Mouse (Mus musculus) heart, adult 9 months (tissue): Measurements from ENCODE around the gene Snx7.
A peak's percentile ranks its signal among the peaks of the same experiment; 100 is the strongest.

Experiments used
- DNase-seq, 2 experiments: peaks; one replicate each; pipeline ENCODE4 v3.0.0; 2022; ENCODE audit warnings: low spot score in 2 of 2

Snx7 gene

DNA sequence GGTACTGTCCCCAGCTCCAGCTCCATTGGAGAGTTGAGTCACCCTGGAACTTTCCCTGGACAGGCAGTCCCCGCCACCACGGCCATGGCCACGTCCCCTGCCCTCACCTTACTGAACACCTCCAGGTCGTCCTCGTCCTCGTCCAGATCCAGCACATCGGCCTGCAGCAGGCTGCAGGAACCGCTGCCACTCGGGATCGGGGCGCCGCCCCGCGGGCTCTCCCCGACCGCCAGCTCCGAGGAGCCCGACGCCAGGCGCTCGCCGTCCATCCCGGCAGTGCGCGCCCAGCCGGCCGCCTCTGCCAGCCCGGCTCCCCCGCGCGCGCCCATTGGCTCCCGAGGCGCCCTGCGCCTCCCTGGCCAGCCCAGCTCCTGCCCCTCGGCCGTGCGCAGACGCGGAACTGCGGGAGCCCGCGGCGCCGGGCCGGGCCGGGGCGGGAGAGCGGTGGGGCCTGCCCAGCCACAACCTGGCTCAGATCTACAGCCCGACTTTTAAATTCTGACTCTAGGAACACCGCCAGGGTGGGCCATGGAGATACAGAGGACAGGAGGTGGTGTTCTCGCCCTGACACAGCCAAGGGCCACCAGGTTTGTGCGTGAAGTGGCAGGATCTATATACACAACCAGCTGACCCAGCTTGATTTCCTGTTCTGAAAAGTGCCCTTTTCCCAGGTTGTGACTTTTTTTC, at the start of gene Snx7:
Snx7 (minus strand) TSS at position 300 of the 687 bp plus-strand sequence.
- peak; percentile 89 to 92 for DNase-seq

DNA sequence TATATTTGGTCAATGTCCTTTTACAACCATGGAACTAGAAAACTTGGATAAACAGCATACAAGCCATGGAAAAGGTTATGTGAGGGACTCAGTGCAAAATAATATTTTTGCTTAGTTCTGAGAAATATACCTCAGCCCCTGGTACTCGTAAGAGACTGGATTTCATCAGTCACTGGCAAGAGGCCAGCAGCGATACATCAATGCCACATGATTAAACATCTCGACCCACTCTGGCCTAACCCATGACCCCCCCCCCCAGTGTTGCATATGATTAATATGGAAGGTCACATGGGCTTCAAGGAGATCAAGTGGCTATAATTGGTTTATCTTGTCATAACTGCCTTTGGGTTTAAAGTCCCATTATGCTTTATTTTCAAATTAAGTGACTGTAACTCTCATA, 46.7 kb upstream of the Snx7 start:
- DNase-seq, result no peak

DNA sequence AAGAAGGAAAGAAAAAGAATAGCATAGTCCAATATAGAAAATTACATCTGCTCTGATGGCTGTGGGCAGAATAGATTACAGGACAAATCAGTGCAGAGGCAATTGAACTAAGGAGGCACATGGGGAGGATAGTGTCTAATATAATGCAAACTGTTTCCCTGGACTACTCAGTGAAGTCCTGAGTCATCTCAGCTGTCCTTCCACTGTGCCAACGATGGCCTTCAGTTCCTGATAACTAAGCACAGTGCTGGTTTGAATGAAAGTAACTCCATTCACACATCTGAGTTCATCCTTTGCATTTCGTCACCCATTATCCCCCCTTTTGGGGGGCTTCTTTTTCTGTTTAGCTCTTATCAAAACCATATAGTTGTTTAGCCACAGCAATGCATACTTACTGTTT, 25.0 kb upstream of the Snx7 start:
- no peak for DNase-seq

DNA sequence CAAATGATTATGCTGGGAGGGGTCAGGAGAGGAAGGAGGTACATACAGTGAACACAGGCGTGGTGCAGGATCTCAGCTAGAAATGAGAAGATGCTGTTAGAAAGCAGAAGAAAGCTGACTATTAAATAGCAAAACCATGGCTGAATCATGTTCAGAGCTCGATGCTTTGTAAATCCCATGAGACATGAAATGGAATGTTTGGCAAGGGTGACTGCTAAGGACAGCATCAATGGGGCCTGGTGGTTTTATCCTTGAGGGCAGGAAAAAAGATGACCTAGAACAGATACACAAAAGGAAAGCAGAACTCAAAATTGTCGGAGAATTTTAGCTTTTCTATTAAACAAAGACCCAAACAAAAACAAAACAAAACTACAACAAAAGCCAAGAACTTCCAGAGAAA, 6.7 kb upstream of the Snx7 start:
- no peak for DNase-seq

DNA sequence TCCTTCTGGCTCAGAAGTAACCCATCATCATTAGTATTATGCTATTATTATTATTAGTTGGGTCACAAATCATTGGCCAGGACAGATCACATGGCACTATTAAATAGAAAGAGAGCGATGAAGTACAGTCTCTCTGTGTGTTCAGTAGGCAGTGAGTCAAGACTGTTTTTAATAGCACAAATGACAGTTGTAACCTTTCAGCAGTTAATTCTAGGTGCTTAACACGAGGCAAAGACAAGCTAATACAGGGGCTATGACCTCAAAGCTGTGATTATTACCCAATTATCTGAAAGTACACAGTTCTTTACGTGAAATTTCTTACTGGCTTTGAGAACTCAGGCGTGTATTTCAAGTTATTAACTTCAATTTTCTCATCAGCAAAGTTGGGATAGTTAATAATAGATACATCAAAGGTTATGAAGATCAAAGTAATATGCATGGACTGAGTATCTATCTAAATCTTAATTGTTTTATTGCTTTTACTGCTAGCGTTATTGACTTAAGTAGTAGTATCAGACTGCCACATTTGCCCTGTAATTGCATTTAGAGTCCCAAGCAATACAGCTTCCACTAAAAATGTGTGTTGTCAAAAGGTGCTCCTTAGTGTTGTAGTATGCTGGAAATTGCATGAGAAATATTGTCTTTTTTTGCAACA, 4.6 kb upstream of the Snx7 start:
- no peak for DNase-seq

DNA sequence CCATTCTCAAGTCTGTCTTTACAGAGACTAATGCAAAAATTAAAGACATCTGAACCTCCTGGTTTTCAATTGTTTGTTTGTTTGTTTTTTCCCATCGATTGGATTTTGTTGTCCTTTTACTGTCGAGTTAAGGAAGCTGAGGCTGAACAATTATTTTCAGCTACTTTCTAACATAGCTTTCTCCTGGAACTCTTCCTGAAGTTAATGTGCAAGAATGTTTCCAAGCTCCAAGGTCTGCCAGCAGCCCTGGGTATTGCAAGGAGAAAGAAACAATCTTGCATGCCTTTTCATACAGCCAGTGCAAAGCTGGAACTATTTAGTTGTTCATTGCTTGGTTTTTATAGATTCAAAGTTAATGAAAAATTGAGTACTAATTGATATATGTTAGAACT, 584 bp upstream of the Snx7 start:
- no peak for DNase-seq

DNA sequence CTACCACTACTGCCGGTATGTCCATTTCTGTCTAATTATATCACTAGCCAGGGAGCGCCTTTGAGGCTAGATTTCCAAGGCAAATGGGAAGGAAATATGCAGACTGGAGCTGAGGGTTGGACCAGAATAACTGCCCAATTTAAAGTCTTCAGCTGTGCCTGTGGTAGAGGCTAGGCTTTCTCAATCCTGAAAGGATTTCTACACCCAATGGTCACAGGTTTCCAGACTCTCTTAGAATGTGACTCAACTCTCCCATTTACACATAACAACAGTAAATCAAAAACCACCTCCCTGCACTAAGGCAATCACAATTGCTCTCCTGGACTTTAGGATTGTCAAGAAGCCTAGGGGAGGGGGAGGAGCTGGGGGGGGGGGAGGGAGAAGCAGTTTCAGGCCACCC, 645 bp downstream of the Snx7 start:
- DNase-seq, result peak in 1 of 2 experiments; percentile 1

DNA sequence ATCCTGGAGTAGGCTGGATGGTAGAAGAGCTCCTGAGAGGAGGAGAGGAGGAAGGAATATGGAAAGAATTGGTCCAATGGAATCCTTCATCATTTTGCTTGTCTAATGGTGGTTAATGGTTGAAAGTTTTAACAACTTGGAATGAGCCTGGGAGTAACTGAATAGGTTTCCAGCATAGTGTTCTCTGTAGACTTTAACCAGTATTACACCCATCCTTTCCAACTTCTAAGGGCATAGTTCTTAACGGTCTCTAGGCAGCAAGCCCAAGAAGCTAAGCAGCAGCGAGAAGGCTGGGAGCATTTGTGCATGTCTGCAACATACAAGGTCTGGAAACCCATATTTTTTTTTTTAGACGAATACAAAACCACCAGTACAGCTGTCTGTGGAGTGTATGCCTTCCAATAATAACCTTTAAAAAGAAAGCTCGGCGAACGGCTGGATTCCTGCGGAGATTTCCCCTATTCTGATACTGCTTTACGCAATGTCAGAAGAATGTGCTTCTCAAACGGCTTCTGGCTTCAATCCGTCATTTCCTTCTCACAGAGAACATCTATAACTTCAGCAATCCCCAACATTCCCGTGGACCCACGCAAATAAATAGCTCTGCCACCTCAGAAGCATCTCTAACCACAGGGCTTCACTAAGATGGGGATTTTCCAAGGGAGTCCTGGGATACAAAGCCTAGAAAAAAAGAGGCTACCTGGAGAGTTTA, 1.9 kb downstream of the Snx7 start:
- DNase-seq, result peak in 1 of 2 experiments; percentile 3

DNA sequence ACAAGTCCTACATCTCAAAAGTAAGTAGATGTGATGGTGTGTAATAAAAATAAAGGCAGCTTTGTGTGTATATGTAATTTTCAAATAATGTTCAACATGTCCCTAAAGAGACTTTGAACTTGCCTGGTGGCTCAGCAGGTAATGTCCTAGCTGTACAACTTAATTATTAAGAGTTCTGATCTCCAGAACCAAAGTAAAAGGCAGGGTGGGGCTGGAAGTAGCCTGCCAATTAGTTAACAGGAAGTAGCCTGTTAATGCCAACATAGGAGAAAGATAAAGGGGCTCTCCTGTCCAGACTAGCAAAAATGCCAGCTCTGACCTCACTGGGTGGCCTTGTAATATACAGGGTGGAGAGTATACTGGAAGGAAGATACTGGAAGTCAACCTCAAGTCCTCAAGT, 3.1 kb downstream of the Snx7 start:
- no peak for DNase-seq

DNA sequence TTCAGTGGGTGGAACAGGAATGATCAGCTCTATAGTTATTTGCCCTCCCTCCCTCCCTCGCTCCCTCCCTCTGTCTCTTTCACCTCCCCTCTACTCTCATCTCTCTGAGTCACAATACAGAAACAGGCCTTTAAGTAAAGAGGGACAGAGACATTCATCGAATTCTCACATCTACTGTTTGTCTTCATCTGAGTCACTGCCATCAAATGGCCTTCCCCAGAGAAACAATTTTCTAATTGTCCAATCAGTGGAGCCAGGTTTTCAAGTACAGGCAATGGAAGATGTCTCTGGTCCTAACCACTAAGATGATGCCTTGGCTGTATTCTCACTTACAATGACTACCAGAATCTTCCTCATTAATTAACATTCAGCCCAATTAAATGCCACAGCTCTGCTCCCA, 5.8 kb downstream of the Snx7 start:
- no peak for DNase-seq

DNA sequence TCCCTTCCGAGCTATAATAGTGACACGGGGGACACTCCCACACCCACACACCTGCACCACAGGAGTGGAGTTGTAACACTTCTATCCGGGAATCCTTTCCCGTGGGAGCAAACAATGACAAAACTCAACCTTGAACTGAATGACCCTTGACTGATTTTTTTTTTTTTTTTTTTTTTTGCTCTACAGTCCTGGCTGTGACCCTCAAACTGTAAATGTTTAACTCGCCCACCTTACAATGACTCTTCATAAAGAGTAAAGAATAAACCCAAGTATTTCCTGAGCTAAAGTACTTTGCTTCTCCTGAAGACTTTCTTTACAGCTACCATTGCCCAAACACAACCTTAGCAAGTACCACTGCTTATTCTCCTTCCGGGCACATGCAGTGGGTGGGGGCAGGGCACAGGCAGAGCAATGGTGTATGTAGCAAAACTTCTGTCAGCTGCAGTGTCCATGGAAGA, 6.7 kb downstream of the Snx7 start:
- DNase-seq, result no peak

DNA sequence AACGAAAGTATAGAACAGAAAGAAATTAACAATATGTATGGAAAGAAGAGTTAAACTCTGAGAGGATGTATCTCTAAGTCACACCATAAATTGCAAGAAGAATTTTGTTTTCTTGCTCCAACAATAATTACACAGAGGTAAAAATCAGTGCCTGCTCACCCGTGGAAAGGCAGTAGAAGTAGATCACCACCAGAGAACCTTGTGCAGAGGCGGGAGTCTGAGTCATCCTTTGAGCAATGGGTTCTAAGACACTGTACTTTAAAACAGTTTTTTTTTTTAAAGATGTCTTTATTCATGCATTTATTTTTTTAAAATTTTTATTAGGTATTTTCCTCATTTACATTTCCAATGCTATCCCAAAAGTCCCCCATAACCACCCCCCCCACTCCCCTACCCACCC, 9.7 kb downstream of the Snx7 start:
- DNase-seq, result no peak

DNA sequence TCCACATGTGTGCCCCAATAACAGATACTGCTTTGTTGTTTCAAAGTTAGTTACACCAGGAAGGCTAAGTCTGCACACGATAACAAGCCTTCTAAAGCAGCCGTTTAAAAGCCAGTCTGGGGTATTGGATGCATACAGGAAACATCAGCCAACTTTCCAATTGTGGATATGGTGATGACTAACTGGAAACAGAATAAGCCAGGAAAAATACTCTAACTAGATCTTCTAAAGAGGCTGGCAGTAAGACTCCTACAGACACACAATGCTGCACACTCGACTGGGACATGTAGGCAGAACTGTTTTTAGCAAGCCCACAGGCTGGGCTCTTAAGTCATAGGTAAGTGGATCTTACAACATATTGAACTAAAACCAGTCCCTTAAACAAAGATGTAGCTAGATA, 15.0 kb downstream of the Snx7 start:
- peak in 1 of 2 experiments; percentile 2 for DNase-seq

DNA sequence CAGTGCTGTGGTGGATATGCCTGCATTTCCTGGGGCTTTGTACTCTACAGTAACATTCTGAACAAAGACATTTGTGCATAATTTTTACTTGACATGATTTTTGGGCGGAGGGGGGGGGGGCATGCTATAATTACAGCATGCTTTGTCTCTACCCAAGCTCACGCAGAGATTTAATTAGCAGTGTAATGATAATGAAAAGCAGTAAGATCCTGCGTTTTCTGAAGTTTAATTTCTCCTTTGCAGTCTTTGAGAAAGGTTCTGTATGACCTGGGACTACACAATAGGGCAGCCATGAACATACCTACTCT, 16.7 kb downstream of the Snx7 start:
- DNase-seq, result no peak

DNA sequence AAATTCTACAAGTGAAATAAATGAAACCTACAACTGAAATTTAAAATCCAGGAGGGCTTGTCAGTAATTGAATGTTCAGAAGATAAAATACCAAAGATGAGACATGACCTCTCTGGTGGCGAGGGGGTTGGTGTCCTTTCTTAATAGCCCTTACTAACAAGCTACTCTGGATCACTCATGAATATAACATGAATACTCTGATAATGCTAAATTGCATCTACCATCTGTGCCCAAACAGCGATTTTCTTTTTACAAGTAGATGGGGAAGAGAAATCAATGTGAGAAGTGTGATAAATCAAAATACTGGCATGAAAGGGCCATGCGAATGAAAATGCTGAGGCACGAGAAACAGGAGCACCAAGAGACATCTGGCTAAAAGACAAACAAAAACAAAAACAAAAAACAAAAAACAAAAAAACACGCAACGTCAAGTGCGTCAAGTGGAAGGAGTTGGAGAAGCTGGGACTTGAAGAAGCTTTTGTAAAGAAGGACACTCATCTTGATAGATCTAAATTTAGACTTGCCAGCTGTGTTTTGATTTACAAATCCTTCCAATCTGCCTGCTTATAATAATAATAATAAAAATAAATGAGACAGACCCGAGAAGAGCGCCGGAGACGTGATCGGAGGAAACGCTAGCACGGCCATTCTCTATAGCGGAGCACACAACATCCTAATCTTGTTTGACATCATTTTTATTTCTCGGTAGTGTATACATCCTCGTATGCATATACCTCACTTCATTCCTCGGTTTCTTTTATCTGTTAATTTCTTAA, 17.3 kb downstream of the Snx7 start:
- DNase-seq, result no peak

DNA sequence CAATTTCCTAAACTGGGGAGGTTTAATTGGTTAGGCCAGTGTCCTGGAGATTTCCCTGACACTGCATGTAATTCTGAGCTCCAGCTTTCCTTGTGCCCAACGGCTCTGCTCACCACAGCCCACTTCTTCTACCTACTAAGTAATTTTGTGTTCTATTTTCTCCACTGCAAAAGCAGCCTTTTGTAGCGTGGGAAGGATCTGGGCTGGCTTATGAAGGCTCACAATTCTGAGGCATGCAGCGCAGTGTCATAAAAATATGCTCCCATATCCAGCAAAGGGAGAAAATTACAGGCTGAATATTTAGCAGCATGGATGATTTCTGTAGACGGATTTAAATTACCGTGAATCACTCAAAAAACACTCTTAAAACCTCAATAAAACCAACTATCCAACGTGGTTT, 19.9 kb downstream of the Snx7 start:
- no peak for DNase-seq

DNA sequence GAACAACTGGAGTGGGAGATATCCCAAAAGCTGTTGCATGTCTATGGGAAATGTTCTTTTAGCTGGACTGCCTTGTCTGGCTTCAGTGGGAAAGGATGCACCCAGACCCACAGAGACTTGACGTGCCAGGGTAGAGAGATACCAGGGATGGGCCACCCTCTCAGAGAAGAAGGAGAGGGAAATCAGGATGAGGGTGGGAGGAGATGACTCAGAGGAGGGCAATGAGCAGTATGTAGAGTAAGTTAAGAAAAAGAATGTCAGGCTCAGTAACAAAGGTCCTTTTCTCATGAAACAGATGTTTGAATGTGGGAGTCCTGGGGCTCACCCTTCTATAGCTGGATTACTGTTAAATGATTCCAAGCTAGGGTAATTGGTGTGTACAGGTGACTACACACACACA, 26.1 kb downstream of the Snx7 start:
- no peak for DNase-seq

DNA sequence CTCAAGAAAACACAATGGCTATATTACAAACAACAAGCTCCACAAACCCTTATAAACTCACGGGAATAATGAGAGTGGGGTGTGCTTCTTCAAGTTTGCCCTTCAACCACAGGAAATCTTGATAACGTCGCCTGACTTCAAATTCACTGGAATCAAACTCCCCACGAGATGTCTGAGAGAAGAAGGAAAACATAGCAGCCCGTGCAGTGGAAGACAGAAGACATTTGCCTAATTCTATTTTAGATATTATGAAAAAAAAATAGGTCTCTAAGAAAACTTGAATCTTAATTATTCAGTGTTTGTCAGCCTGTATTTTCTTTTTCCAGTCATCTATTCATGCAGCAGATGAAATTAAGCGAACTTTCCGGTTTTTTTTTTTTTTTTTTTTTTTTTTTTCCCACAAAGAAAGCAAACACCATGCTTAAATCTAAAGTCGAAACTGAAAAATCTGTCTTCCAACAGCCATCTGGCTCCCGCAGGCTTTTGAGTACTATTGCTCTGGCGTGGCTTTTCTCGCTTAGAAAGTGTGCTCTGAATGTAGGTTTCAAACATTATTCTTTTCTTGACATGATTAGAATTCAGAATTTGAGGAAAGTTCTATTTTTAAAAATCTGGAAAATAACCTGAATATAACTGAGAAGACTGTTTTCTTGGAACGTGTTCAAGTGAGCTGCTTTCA, 28.7 kb downstream of the Snx7 start:
- no peak for DNase-seq

DNA sequence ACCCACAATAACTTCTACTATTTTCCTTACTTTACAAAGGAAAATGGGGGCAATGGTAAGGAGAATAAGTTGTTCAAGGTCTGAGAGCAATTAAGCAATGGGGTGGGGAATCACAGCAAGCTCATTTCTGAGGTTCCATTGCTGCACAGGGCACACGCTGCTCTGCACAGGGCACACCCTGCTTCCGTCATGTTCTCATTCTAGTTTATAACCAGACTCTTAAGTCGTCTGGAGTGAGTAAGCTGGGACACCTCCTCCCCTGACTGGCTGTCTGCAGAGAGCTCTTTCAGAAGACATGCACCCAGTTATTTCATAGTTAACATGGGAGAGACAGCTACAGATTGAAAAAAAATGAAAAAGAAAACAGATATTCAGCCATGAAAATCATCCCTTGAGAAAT, 30.7 kb downstream of the Snx7 start:
- no peak for DNase-seq

DNA sequence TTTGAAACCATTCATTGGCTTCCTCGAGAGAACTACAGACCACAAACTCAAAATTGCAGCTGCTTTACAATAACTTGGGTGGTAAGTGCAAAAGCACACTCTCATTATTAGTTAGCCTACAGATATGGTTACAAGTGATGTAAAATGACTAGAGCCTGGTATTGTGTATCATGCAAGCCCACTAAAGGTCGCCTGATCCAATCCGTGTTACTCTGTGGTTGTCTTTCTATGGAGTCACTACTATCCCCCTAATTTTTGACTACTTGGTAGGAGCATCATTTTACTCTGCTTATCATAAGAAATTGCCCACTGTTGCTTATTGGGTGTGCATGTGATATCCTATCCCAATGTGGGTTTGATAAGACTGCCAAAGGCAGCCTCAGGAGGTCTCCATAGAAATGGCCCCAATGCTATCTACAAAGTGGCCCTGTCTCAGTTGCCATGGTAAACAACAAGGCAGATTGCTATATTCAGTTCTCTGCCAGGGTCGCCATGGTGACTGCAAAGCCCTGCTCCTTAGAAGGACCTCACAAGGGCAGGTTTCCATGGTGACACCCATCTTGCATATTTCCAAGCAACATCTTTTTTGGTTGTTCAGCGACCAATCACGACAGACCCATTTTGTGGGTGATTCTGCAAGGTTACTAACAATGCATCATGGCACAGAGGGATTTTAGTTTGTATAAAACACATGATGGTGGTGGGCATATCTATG, 42.1 kb downstream of the Snx7 start:
- no peak for DNase-seq

DNA sequence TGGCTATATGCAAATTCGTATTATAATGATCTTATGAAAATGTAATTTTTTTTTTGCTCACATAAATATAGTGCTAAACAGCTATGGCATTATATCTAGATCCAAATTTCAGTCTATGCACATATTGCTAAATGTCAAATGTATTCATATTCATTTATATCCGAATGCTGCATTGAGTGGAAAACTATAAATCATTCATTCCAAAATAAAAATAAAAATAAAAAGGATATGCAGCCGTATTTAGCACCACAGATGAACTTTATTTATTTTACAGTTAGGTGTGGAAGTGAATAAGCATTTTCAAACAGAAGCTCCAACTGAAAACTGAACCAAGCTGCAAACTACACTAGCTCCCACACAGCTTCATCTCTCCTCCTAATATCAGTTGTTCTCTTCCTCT, 45.5 kb downstream of the Snx7 start:
- no peak for DNase-seq
